Mouse (Mus musculus): ENCODE measurements around the gene Timp2.
"Not testable (repeated sequence)": the region's sequence is repeated elsewhere in the genome, so short reads cannot be mapped to it uniquely, and the experiment has no call there.

DNA sequence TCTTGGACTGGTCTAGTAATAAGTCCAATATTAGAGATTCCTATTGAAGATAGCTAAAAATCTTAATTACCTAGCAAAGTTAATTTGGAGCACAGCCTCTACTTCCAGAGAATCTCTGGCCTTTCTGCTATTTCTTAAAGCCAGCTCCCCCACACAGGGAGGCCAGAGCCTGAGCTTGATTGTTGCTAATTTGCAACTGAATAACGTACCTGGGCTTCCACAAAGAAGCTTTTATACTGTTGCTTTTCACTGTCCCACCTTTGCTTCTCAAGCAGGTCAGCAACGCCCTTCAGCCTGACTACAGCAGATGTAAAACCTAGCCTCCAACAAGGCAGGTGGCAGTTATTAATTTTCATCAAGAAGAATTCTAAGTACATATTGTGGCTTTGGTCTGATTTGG lies 47.6 kb downstream of the Timp2 start:
- TF ChIP-seq CTCF, EP300 (IDR thresholded peaks at IDR 0.05): not testable (repeated sequence)

Measured in lung, postnatal 0 days (tissue).